Mouse (Mus musculus) erythroblast, embryonic 14.5 days (primary cell): ENCODE results near the gene Lmna.

ENCODE experiments used
- GATA1 ChIP-seq: IDR thresholded peaks from 2 replicates; pipeline ENCODE4 v1.6.1; 2012; ENCODE audit warnings: low read length, inconsistent platforms, mixed read lengths
- TAL1 ChIP-seq: IDR thresholded peaks from 3 replicates; pipeline ENCODE4 v1.6.1; 2012; ENCODE audit warnings: low read length, inconsistent platforms, mixed read lengths

DNA sequence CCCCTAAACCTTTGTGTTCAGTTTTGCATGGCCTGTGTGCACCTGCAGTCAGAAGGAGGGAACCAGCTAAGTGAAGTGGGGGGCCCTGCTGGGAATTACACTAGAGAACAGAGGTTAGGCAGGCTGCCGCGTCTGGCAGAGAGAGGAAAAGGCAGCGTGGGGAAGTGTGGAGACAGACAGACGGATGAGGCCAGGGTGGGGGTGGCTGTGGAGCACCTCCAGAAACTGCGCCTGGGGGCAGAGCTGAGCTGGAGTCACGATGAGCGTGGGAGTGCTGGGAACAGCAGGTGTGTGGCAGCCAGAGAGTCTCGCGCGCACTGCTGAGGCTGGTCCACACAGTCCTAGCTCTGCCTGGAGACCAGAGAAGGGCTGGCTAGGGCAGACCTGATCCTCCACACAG is 74.2 kb downstream of the Lmna start:
- TF ChIP-seq TAL1 (no peak), GATA1 (no peak)
